ENCODE assay signal across 21 mouse cellular contexts in the genomic region with DNA sequence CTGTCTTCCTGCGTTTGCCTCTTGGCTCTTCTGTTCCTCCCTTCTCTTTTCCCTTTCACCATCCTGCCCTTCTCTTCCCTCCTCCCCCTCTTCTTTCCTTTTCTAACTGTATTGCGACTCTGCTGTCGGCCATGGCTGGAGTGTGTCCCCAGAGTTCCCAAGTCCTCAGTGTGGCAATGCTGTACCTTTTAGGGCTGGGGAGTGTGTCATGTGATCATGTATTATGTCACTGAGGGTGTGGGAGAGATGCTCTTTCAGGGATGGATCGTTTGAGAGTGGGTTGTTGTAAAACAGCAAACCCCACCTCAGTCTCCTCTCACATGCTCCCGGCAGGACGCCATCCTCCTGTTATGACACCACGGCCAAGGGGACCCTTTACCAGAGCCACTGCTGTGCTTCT. TPM values are rescaled to one million over a fixed set of nuclear protein-coding genes. Genes with fewer than 3 reads are reported as not detected.
DNase-seq lines count a peak whose midpoint lies in the region; ATAC-seq and TF ChIP-seq lines count a peak whose summit lies in the region.
"Had no signal": no experiment of that assay in that cellular context is flagged by ENCODE, and none has a peak within 500 bp of the region (broad histone marks: within the 10 kb centered on the region; RNA-seq: fewer than 3 reads in every experiment).

No protein-coding gene starts in this region.

- H3K4me3 ChIP-seq in heart, embryonic 14.5 days (ENCODE audit: control insufficient read depth in 1 of 2, insufficient read depth in 1 of 2, low read depth in 1 of 2, low read length in 2 of 2): no peak overlapping the region
- H3K4me3 ChIP-seq in layer of hippocampus, adult 2 months: peak overlapping the region; percentile 30
- H3K4me3 ChIP-seq: embryonic facial prominence, embryonic 13.5 days; hindbrain, embryonic 10.5 days; lung, embryonic 15.5 days had no signal

- 0 out of 2 replicates have a peak overlapping the region, but pooled peaks have one; percentile 18 for H3K4me2 ChIP-seq in heart, embryonic 14.5 days (ENCODE audit: low read length)
- H3K4me2 ChIP-seq: embryonic facial prominence, embryonic 13.5 days; lung, embryonic 15.5 days; midbrain, embryonic 11.5 days had no signal

- no peak for DNase-seq in frontal cortex, postnatal 14 days (ENCODE audit: low spot score in 2 of 2)
- no peak for DNase-seq in heart, adult 18-20 months
- no peak for DNase-seq in layer of hippocampus, adult 2 months (ENCODE audit: low spot score in 2 of 2)
- DNase-seq in layer of hippocampus, adult 11-12 months (ENCODE audit: low spot score): no peak
- DNase-seq: adrenal gland, postnatal 36 days; B cell, adult 2 months; gastrocnemius, postnatal 14 days; kidney, postnatal 14 days; right cerebral cortex, postnatal 4 days; thymus, adult 2 months had no signal

- no peaks in the 10 kb centered on the region for H3K27me3 ChIP-seq in heart, embryonic 14.5 days (ENCODE audit: control insufficient read depth, insufficient read depth, low read length)
- H3K27me3 ChIP-seq: embryonic facial prominence, embryonic 13.5 days; lung, embryonic 15.5 days had no signal

- WGBS in heart, embryonic 14.5 days: 61% methylated on average over 7 of the region's 7 CpGs

- H3K27ac ChIP-seq in heart, embryonic 14.5 days (replicated peaks in 1 of 2; ENCODE audit: control insufficient read depth in 1 of 2, insufficient read depth in 1 of 2, low read depth in 2 of 2, low read length in 2 of 2): peak overlapping the region; percentile 59 to 86
- H3K27ac ChIP-seq in layer of hippocampus, adult 2 months: peak overlapping the region; percentile 92
- H3K27ac ChIP-seq: embryonic facial prominence, embryonic 13.5 days; hindbrain, embryonic 10.5 days; liver, embryonic 14.5 days; lung, embryonic 15.5 days; macrophage had no signal

- peaks cover 36 to 58% of the 10 kb centered on the region in 2 experiments for H3K4me1 ChIP-seq in heart, embryonic 14.5 days (ENCODE audit: control insufficient read depth in 2 of 2, insufficient read depth in 2 of 2, low read length in 2 of 2)

- H3K9me3 ChIP-seq in heart, embryonic 14.5 days (ENCODE audit: control insufficient read depth, low read length): no peaks in the 10 kb centered on the region
- H3K9me3 ChIP-seq: embryonic facial prominence, embryonic 13.5 days; hindbrain, embryonic 10.5 days; lung, embryonic 15.5 days had no signal

- H3K36me3 ChIP-seq in heart, embryonic 14.5 days (ENCODE audit: control insufficient read depth, insufficient read depth, low read length): peaks cover 40% of the 10 kb centered on the region

- peak overlapping the region; percentile 59; the same call in 1 of the 2 replicates for H3K9ac ChIP-seq in heart, embryonic 14.5 days (ENCODE audit: low read length)
- H3K9ac ChIP-seq: embryonic facial prominence, embryonic 13.5 days; liver, embryonic 14.5 days; lung, embryonic 15.5 days had no signal

- ATAC-seq in frontal cortex, adult (ENCODE audit: low TSS enrichment): peak; percentile 56
- no peak for ATAC-seq in heart, embryonic 14.5 days (ENCODE audit: insufficient number of reproducible peaks, insufficient read depth, low FRiP score, low read depth)
- ATAC-seq in megakaryocyte-erythroid progenitor cell, adult 5-6 weeks (replicated peaks; ENCODE audit: low FRiP score, low TSS enrichment, poor library complexity, severe bottlenecking): no peak
- ATAC-seq: hindbrain, postnatal 0 days; intestine, postnatal 0 days had no signal

- TF ChIP-seq CTCF in layer of hippocampus, adult 2 months (conservative IDR thresholded peaks at IDR 0.05): no peak

RNA-seq across cellular contexts. Expression of a gene that starts 29.8 kb away (rescaled TPM):
- 42.8 and 46.5 TPM in 2 replicates for polyA plus RNA-seq in heart, embryonic 14.5 days (2014; fragmentation: Nextera tagmentation; extraction: Ambion mirVana)
- 10 to 100 TPM; 27.9 to 29.5 TPM for total RNA-seq in heart, adult 18-20 months (2021)
- 1 to 10 TPM; 8.9 to 9.7 TPM for total RNA-seq in layer of hippocampus, adult 2 months (2021)
- total RNA-seq in megakaryocyte-erythroid progenitor cell, adult 5-6 weeks (2014; fragmentation: Nextera tagmentation): 8.7 and 8.9 TPM in 2 replicates
- 6.8 and 7.2 TPM in 2 replicates for total RNA-seq in megakaryocyte-erythroid progenitor cell, adult 5-6 weeks (2017)
